Mouse (Mus musculus) inflammation-experienced regulatory T-cells, adult 16 weeks (primary cell): ENCODE results near the gene Klk1b27. TPM values are rescaled to one million over a fixed set of nuclear protein-coding genes. Genes with fewer than 3 reads are reported as not detected.

Experiments
- polyA plus RNA-seq: library from polyadenylated mRNA; unstranded; fragments of 100-300 nt; shearing (Covaris generic); gene quantifications from one replicate; pipeline ENCODE4 v1.2.1, GENCODE M21; 2017

Klk1b27 gene
- polyA plus RNA-seq = 4.1 TPM

DNA sequence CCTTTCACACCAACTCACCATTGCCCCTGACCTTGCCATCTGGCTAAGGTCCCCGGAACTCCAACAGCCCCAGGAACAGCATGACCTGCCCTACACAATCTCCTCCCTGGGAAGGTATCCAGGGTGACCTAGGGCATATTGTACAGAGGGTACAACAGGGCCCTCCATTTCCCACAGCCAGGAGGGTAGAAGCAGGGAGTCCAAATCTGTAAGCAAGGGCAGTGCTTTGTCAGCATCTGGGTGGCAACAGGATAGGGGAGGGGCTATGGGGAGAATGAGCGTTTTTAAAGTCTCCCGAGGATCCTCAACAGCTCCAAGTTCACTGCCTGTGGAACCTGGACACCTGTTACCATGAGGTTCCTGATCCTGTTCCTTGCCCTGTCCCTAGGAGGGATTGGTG lies at the start of gene Klk1b27:
Gene Klk1b27, plus strand, starts transcription at position 301 of the 400 bp plus-strand sequence.

DNA sequence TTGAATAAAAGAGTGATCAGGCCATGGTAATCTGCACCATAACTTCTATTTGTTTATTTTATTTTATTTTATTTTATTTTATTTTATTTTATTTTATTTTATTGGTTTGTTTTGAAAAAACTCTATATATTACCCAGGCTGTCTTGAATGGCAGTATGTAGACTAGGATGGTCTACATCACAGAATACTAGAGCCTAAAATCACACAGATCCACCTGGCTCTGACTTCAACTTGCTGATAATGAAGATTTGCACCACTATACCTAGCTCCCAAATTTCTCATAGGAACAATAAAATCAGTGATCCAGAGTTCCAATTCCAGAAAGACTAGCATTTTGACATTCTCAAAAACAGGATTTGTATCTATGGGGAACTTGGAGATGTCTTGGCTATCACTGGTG lies 40.2 kb upstream of the Klk1b27 start, which contains the start of gene Klk1b26:
Gene Klk1b26, plus strand, starts transcription at position 301 of the 400 bp plus-strand sequence.

GRCm38 (mm10) chr7:44102028-44102427 lies 49.9 kb downstream of the Klk1b27 start, which contains the start of gene Klk1b21:
Gene Klk1b21 (plus strand): TSS chr7:44102328.

Other genes with a start within 250 kb of the Klk1b27 start
- gene Klk7, start 241.0 kb upstream of the Klk1b27 start, polyA plus RNA-seq = not detected
- gene Klk6, start 227.8 kb upstream of the Klk1b27 start, polyA plus RNA-seq = not detected
- not detected for gene Klk5, start 210.3 kb upstream of the Klk1b27 start, polyA plus RNA-seq
- not detected for gene Klk4, start 171.1 kb upstream of the Klk1b27 start, polyA plus RNA-seq
- gene Klk15, start 118.5 kb upstream of the Klk1b27 start, polyA plus RNA-seq = 0.51 TPM
- gene Klk1b8, start 101.6 kb upstream of the Klk1b27 start, polyA plus RNA-seq = not detected
- not detected for gene Klk1b1, start 85.5 kb upstream of the Klk1b27 start, polyA plus RNA-seq
- gene Klk1b9, start 76.2 kb upstream of the Klk1b27 start, polyA plus RNA-seq = 0.73 TPM
- not detected for gene Klk1b11, start 56.4 kb upstream of the Klk1b27 start, polyA plus RNA-seq
- not detected for gene Klk1b26, start 40.1 kb upstream of the Klk1b27 start, polyA plus RNA-seq
- gene Klk1b21, start 50.0 kb downstream of the Klk1b27 start, polyA plus RNA-seq = not detected
- gene Klk1b22, start 60.4 kb downstream of the Klk1b27 start, polyA plus RNA-seq = not detected
- not detected for gene Klk1b16, start 84.5 kb downstream of the Klk1b27 start, polyA plus RNA-seq
- not detected for gene Klk1b24, start 135.9 kb downstream of the Klk1b27 start, polyA plus RNA-seq
- gene Klk1b3, start 145.9 kb downstream of the Klk1b27 start, polyA plus RNA-seq = not detected
- not detected for gene Klk1b4, start 155.1 kb downstream of the Klk1b27 start, polyA plus RNA-seq
- gene Klk1b5, start 163.7 kb downstream of the Klk1b27 start, polyA plus RNA-seq = not detected
- not detected for gene Klk1, start 173.1 kb downstream of the Klk1b27 start, polyA plus RNA-seq
- gene Gm36864, start 183.9 kb downstream of the Klk1b27 start, polyA plus RNA-seq = not detected
- 1.4 TPM for gene 1700028J19Rik, start 194.4 kb downstream of the Klk1b27 start, polyA plus RNA-seq
- 201 TPM for gene 2410002F23Rik, start 194.4 kb downstream of the Klk1b27 start, polyA plus RNA-seq
- gene Acp4, start 205.1 kb downstream of the Klk1b27 start, polyA plus RNA-seq = 0.27 TPM
- not detected for gene Gm15517, start 209.2 kb downstream of the Klk1b27 start, polyA plus RNA-seq